Mouse (Mus musculus): ENCODE measurements around the gene Nlrc5.

Gene Nlrc5

DNA sequence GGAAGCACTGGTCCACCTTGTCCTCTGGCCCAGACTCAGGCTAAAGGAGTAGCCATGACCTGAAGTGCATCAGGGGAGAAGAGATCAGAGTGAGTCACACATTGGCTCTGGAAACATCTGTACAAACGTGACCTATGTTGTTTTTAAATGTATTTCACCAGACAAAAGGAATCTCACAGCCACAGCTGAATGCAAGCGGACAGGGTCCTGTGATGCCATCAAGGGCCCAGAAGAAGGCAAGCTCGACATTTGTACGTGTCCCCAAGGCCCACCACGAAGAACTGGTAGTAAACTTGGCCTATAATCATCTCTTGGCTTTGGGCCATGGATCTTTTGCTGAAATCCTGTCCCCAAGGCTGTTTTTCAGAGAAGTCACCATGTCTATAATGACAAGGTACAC, 35.5 kb downstream of the Nlrc5 start:
- no peak for DNase-seq (ENCODE audit: low spot score in 2 of 2)

DNA sequence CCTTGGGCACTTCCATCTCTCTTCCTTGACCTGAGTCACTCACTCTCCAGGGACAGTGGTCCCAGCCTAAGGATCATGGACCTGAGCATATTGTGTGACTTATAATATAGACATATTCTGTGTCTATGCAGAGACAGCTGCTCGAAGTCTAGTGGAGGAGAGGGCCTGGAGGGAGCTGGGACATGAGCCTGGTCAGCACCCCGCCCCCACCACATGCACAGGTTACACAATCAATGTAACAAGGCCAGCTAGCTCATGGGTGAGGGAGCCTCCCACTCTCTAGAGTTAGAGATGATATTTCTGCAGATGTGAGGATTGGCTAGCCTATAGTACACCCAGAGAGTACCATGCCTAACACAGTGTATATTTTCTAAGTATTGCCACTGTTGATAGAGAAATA, 36.6 kb downstream of the Nlrc5 start:
- DNase-seq (ENCODE audit: low spot score in 2 of 2), result no peak

DNA sequence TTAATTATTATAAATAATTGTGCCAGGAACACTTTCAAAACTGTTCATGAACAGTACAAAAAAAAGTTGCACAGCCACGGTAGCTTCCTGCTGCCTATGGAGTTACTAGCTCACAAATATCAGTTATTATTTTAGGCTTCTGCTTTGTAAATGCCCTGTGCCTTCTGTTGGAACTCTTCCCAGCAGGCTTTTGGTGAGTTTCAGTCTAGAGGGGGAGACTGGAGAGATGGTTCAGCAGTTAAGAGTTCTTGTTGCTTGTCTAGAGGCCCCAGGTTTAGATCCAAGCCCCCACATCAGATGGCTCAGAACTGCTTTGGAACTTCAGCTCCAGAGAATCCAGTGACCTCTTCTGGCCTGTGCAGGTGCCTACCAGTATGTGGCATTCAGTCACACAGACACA, 37.1 kb downstream of the Nlrc5 start:
- no peak for DNase-seq (ENCODE audit: low spot score in 2 of 2)

DNA sequence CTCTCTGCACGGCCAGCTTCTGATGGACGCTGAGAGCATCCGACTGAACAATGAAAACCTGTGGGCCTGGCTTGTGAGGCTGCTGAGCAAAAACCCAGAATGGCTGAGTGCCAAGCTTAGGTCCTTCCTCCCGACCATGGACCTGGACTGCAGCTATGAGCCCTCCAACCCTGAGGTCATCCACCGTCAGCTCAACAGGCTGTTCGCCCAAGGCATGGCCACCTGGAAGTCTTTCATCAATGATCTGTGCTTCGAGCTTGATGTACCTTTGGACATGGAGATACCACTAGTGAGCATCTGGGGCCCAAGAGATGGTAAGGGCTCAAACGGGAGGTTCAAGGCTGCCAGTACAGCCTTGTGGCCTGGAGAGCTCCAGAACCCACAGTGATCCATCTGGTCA, 38.6 kb downstream of the Nlrc5 start:
- no peak for DNase-seq (ENCODE audit: low spot score in 2 of 2)

DNA sequence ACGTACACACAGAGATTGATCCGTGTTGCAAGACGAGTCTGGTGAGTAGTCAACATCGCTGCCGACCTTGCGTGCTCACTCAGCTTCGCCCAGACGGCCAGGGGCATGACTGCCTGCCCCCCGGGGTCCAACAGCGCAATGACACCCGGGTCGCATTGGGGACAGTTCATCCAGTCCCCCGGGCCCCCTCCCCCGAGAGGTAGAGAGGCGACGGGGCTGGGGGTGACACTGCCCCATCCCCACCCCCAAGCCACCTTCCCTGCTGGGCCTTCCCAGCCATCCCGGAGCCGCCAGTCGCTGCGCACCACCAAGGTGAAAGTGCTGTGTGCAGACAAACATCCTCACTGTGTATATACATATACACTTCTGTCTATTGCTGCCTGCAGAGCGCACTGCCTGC, 39.3 kb downstream of the Nlrc5 start:
- no peak for DNase-seq (ENCODE audit: low spot score in 2 of 2)

DNA sequence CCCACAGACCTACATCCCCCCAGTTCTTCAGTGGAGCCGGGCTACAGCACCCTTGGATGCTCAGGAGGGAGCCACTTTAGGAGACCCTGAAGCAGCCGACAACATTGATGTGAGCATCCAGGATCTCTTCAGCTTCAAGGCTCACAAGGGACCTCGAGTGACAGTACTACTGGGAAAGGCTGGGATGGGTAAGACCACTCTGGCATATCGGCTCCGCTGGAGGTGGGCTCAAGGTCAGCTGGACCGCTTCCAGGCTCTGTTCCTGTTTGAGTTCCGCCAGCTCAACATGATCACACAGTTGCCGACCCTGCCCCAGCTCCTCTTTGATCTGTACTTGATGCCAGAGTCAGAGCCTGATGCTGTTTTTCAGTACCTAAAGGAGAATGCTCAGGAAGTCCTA, 41.6 kb downstream of the Nlrc5 start:
- no peak for DNase-seq (ENCODE audit: low spot score in 2 of 2)

DNA sequence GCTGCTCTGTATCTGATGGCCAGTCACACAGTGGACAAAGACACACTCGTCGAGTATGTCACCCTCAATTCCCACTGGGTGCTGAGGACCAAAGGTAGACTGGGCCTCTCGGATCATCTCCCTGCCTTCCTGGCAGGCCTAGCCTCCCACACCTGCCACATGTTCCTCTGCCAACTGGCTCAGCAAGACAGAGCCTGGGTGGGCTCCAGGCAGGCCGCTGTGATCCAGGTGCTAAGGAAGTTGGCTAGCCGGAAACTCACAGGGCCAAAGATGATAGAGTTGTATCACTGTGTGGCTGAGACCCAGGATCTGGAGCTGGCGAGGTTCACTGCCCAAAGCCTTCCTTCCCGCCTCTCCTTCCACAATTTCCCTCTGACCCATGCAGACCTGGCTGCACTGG, 42.7 kb downstream of the Nlrc5 start:
- DNase-seq (ENCODE audit: low spot score in 2 of 2), result no peak

DNA sequence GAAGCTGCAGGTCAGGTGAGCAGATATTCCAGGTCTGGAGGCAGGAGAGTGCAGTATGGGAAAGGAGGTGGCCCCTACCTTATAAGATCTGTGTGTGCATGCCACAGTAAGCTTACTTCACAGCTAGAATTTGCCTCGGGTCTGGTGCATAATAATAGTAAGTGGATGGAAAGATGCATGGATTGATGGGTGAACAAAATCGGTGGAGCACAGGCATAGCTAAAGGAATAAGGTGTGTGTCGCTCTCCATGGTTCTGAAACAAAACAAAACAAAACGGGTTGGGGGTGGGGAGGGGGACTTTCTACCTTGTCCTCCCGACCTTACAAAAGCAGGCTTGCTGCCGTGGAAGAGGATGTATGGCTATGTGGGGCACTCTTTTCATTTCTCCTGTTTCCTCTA, 47.9 kb downstream of the Nlrc5 start:
- DNase-seq (ENCODE audit: low spot score in 2 of 2), result no peak

DNA sequence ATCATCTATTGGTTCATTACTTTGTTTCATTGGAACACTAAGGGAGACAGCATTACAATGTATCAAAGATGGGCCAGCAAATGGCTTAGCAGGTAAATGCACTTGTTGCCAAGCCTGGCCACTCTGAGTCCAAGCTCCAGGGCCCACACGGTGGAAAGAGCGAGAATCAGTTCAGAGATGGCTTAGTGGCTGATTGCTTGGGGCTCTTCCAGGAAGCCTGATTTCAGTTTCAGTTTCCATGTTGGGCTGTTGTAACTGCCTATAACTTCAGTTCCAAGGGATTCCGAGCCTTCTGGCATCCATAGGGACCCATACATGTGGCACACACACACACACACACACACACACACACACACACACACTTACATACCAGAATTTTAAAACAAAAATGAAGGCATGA, 51.1 kb downstream of the Nlrc5 start:
- DNase-seq (ENCODE audit: low spot score in 2 of 2), result no peak

DNA sequence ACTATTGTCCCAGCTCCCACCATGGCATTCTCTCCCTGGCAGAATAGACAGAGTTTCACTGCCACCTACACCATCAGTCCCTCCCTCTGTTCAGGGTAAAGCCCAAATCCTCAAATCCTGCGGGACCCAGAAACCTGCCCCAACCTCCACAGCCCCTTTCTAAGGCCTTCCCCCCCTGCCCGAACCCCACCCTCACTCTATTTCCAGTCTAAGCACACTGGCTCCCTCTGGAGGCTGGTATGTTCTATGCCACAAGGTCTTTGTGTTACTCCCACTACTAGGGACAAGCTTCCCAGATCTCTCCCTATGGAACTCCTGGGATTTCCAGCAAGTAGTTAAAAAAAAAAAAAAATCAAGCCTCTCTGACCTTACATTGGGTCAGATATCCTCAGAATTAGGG, 51.7 kb downstream of the Nlrc5 start:
- DNase-seq (ENCODE audit: low spot score in 2 of 2), result peak in 1 of 2 experiments; percentile 34

DNA sequence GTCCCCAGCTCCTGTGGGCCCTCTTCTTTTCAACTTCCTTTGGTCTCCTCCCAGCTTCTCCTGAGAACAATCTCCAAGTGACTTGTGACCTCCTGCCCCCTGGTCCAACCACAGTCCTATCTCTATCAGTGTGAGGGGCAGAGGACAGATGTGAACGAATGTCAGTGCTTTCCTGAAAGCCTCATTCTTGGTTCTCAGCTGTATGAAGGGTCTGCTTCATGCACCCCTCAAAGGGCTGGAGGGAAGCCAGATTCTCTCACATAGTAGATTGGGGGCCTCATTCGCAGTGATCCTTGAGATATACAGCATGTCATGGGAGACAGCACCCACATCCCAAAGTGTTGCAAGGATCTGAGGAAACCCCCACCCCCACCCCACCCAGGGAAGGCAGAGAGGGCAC, 53.9 kb downstream of the Nlrc5 start:
- no peak for DNase-seq (ENCODE audit: low spot score in 2 of 2)

DNA sequence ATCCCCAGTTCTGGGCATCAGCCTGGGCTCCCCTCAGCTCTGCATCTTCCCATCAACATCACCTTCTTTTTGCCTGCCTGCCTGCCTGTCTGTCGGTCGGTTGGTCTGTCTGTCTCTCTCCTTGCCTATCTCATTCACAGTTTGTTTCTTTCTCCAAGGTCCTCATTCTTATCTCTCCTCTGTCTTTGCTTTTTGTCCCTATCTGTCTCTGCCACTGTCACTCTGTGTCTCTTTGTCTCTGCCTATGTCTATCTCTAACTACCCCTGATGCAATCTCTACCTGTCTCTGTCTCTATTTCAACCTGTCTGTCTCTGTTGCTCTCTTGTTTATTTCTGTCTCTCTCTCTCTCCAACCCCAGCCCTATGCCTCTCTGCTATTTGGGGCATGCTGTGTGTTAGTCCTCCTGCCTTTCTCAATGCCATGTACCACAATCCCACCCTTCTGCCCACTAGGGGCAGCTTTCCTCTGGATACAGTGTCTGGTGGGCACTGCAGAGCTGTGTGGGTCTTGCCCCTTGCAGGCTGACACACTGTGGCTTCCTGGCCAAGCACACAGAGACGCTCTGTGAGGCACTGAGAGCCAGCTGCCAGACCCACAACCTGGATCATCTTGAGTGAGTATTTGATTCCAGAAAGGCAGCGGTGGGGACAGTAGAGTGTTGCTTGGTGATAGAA, 55.8 kb downstream of the Nlrc5 start:
- DNase-seq (ENCODE audit: low spot score in 2 of 2), result no peak

DNA sequence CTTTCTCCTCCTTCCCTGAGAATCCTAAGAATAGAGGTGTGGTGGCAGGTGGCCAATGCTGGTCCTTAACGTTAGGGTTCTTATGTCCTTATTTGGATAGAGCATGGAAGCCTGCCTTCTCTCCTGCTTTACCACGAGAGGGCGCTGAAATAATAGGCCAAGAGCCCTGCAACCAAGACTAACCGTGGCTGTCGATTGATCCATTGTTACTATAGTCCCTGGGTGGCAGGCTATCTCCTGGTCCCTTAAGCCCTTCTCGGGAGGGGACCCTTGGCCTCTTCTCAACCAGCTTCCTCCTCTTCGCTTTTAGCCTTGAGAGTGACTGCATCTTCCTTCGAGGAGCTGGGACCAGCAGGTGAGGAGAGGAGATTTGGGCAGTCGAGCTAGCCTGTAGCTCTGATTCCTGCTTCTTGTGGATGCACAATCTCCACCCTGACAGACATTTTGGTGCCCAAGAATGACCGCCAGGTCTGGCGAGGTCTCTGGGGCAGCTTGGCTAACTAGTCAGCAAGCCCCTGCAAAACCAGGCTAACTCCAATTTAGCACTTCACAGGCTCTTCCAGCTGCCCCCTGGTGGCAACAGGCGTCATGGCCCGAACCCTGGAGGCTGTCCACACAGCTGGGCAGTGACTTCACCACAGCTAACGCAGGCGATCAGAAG, 58.0 kb downstream of the Nlrc5 start:
- DNase-seq (ENCODE audit: low spot score in 2 of 2), result peak; percentile 68 to 77

DNA sequence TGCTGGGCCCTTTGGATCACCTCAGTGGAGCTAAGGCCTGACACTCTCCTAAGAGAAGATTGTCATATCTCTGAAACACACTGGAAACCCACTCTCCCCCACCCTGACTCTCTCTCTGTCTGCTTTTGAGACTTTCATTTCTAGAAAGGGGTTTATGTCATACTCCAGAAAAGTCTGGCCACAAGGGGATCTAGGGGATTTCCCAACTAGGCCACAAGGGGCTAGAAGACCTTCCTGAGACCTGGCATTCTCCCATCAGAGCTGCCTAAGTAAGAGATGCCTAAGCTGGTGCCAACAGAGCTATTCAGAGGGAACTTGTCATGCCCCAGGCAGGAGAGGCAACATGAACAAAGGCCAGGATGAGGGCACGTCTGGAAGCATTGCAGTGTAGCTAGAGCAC, 59.1 kb downstream of the Nlrc5 start:
- DNase-seq (ENCODE audit: low spot score in 2 of 2), result no peak

DNA sequence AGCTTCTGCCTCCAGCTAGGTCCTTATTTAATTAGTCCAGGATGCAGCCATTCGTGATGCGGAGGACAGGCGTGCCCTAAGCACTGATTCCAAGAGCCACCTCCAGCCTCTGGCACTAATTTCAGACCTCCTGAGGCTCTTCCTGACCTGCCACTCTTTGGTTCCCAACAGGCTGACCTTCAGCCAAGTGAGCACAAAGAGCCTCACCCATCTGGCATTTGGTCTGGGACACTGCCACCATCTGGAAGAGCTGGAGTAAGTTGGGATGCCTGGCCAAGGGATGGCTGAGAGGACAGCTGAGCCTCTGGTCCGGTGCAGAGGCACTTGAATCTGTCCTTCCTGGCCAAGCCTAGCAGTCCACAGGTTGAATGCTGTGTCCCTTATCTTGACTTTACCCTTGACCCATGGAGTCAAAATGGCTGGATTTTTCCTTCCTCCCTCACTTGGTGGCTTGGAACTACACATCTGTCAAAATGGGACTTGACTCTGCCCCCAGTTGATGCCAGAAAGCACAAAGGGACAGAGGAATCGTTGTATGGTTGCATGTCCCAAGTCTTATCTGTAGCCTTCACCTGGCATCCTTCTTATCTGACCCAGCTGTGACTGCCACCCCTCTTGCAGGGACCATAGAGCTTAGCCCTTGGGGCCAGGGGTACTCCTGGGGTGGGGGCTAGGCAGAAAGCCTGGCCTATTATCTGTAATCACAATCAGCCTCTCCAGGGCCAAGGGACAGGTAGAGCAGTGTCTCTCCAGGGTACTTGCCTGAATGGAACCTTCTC, 81.5 kb downstream of the Nlrc5 start:
- no peak for DNase-seq (ENCODE audit: low spot score in 2 of 2)

DNA sequence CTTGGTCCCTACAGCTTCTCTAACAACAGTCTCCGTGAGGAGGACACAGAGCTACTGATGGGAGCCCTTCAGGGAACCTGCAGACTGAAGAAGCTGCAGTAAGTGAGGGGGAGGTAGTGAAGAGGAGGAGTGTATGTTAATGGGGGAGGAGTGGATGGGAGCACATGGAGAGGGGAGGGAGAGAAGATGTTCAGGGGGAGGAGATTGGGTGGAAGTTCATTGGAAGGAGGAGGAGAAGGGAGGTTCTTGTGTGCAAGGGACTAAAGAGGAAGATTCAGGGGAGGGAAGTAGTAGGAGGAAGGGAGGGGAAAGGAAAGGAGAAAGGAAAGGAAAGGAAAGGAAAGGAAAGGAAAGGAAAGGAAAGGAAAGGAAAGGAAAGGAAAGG, 82.0 kb downstream of the Nlrc5 start:
- DNase-seq (ENCODE audit: low spot score in 2 of 2), result no peak

DNA sequence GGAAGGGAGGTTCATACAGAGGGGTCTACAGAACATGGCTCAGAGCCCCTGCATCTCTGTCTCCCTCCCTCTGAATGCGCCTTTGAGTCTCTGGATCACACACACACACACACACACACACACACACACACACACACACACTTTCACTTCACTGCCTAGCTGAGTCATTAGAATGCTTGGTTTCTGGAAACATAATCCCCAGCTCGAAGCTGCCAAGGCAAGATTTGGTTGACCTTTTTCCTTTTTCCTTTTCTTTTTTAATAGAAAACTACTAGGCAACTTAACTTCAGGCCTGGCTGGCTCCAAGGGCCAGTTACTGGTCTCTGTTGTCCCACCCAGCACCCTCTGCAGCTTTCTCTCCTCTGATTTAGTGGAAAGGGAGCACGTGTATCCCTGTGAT, 82.6 kb downstream of the Nlrc5 start:
- DNase-seq (ENCODE audit: low spot score in 2 of 2), result no peak

DNA sequence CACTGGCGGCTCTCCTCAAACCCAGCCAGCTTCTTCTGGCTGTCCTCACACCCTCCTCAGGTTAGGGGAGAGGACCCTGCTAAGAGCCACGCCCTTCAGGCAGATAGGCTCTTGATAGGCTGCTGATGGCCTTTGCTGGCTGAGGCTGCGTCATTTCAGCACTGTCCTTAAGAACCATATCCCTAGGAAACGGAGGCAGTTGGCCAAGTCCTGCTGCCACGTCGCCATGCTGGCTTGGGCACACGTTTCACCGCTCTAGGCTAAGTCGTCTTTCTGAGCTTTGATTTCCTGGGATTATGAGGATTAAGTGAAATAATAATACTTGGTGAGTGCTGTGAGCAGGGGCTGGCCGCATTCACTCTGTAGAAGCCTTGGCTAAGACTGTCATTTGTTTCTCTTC, 84.2 kb downstream of the Nlrc5 start:
- DNase-seq (ENCODE audit: low spot score in 2 of 2), result no peak

DNA sequence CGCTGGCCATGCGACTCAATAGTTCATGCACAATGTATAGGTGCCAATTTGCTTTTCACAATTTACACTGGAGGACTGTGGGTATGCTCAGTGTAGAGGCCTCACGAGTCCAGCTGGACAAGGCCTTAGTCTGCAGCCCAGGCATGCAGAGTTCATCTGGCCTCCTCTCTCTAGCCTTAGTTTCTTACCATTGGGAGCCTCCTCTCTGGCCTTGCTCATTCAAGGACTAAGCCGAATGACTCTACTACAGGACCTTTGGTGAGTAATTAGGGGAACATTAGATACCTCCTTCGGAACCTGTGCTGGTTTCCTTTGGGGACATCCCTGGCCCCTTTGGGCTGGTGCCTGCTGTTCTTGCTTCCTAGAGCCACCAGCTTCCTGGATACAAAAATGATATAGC, 84.9 kb downstream of the Nlrc5 start:
- DNase-seq (ENCODE audit: low spot score in 2 of 2), result no peak

DNA sequence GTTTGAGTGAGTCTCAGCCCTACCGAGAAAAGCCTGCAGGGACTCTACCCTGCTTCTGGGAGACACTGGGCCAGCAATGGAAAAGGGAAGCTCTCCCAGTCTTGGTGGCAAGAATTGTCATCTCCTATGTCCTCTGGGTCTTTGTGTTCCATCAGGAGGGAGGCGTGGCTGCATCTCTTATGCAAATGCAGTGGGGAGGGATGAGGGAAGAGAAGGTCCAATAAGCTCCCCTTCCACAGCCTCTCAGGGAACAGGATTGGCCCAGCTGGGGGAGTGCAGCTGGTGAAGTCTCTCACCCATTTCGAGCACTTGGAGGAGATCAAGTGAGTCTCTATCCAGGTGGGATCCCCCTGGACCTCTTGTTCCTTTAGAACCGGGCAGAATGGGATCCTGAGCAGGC, 87.3 kb downstream of the Nlrc5 start:
- no peak for DNase-seq (ENCODE audit: low spot score in 2 of 2)

DNA sequence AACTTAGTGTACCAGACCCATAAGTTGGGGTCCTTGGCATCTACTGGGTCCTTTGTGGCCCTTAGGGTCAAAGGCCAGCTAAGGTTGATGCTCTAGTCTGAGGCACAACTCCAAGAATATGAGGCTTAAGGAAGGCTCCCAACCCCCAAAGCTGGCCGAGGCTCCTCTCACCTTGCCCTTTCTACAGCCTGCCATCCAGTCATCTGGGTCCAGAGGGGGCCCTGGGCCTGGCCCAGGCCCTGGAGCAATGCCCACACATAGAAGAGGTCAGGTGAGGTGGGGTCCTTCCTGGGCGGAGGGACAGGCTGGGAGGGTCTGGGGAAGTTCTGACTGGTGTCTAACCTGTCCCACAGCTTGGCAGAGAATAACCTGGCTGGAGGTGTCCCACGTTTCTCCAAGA, 88.3 kb downstream of the Nlrc5 start:
- DNase-seq (ENCODE audit: low spot score in 2 of 2), result no peak

DNA sequence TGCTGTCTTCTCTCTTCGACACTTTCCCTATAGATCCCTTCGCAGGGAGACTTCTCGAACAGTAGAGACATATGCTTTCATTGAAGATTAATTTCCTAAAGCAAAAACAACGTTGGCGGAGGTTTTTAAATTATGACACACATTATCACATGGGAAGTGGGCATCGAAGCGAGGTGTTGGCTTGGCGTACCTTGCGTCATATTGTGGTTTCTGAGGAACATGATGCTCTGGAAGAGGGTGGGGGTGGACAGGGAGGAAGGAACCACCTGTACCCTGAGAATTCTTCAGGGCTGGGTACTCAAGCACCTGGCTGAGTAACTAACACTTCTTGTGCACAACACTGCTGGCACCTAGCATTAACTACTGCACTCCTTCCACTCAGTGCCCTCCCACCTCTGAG, 90.4 kb downstream of the Nlrc5 start:
- DNase-seq (ENCODE audit: low spot score in 2 of 2), result no peak

DNA sequence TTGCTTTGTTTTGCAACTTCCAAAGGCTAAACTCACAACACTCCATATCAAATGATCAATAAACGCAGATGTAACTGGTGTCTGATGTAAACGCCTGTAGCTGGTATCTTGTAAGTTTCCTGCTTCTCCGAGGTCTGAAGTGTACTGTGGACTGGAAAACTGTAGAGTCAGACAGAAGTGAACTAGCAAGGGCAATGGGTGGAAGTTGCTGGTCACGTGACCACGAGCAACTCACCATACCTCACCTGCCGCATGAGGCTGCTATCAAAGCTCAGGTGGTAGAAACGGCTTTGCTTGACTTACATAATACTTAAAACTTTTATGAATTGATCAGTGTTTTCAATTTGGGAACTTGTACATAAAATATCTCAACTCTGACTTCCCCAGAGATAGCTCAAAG, 93.0 kb downstream of the Nlrc5 start:
- no peak for DNase-seq (ENCODE audit: low spot score in 2 of 2)

All from urinary bladder, adult 18-20 months (tissue).